Mouse (Mus musculus): ENCODE results near the gene Rnf8.
"Not testable (repeated sequence)": the region's sequence is repeated elsewhere in the genome, so short reads cannot be mapped to it uniquely, and the experiment has no call there.

Gene Rnf8

DNA sequence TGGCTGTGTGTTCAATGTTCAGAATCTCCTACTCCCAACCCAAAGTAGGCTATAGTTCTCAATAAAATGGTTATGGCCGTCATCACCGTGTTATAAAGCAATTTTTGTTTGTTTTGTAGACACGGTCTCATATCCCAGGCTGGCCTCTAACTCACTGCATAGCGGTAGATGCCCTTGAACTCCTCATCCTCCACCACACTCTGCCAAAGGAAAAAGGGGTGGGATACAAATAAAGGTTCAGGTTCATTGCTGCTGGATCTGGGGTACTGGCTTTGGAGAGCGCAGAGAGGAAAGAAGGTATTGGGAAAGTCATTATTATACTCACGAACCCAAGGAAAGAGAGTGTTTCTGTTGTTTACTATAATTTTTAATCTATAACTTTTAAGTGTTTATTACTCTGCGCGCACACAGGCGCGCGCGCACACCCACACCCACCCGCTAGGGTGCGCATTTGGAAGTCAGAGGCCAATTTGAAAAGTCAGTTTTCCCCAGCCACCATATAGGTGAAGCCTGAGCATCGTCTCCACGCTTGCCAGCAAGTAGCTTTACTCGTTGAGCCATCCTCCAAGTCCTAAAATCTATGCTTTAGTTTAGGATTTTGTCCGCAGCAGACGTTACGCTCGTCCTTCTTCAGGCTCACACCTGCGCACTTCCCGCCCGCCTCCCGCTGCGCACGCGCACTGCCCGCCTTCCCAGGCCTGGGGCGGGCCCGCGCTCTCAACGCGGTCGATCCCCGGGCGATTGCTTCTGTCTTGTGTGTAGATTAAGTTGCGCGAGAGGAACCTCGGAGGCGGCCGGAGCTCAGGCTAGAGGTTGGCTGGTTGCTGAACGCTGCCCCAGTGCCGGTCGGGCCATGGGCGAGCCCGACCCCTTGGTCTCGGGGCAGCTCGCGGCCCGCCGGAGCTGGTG, at the start of gene Rnf8, which contains the start of gene Gm28043:
Rnf8 (plus strand) TSS at position 676 of the 909 bp plus-strand sequence.
Gm28043 (plus strand) TSS at position 762 of the 909 bp plus-strand sequence.
- DNase-seq = peak; percentile 96

DNA sequence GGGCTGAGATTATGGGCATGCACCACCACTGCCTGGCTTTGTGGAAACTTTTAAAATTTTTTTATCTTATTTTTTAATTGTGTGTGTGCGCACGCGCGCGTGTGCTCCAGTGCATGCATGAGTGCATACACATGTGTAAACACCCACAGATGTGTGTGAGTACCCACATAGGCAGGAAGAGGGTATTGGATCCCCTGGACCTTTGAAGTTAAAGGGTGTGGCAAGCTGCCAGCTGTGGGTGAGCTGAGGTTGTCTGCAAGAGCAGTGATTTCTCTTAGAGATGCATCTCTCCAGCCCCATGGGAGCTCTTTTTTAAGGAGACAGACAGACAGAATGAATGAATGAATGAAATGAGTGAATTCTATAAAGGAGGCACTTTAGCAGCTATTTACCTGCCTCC, 49.1 kb upstream of the Rnf8 start:
- DNase-seq = no peak

DNA sequence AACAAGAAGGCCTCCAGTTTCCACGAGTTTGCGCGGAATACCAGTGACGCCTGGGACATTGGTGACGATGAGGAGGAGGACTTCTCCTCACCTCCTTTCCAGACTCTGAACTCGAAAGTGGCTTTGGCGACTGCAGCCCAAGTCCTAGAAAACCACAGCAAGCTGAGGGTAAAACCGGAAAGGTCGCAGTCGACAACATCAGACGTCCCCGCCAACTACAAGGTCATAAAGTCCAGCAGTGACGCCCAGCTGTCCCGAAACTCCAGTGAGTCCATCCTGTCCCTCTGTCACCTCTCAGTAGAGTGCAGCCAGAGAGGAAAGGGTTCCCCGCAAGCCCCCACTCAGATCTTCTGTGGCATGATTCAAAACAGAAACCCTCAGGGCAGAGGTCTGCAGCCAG, 46.2 kb upstream of the Rnf8 start:
- no peak for DNase-seq

DNA sequence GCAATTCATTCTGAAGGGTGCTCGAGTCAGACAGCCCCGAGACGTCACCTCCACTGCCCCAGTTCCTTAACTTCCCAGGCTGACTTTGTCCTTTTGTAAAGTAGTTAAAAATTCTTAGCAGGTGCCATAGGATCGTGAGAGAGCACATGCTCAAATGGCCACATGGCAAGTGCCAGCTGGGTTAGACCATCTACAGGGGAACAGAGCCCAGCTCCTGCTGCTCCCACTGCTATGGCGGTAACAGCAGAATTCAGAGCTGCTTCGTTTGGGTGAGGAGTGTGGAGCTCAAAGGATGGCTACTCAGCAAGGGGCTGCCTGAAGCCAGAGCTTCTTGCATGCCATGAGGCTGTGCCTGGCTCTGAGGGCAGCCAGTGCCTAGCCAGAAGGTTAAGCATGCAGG, 44.8 kb upstream of the Rnf8 start:
- DNase-seq = no peak

DNA sequence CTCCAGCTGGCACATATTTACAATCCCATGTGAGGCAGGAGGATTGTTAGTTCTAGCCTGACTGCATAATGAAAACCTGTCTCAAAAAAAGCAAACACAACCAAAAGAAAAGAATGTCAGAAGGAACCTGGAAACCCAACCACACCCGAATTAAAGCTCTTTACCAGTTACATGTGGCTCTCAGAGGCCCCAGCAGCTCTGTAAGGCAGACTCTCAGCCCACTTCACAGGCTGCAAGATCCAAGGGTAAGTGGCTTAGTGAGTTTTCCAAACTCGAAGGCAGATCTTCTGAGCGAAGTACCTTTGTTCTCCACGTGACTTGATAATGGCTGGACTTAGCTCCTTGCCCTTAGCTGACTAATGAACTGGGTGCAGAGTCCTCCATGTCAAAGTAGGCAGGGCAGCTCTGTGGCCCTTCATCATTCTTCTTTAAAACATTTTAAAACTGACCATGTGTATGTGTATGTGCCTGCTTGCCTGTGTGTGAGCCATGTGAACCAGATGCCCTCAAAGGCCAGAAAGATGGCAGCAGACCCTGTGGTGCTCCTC, 34.9 kb upstream of the Rnf8 start:
- no peak for DNase-seq

DNA sequence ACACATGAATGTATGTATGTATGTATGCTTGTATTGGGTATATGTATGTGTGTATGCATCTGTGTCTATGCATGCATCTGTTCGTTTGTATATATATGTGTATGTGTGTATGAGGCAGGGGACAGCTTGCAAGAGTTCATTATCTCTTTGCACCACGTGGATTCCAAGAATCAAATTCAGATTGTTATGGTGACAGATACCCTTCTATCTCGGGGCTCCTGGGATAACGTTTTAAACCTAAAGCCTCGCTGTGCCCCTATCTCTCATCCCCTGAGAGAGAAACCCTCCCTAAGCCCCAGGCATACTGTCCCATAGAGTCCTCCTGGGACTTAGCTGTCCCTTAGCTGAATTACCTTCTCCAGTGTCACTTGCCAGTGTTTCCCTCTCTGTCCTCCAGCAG, 31.0 kb upstream of the Rnf8 start:
- DNase-seq = no peak

DNA sequence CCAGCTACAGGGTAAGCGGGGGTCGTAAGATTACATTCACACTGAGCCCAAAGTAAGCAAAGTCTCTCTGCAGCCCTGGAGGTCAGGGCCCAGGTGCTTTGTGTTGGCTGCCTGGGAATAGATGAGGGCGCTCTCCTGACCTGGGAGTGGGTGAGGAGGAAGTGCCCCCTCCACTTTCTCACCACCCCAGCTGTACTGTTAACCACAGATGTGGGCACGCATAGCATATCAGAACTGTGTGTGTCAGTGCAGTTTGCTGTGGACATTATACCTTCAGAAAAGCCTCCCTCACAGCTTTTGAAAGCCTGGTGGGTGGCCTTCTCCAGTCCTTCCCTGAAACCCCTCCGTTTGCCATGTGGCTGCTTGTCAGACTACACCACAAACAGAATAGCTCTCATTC, 30.3 kb upstream of the Rnf8 start:
- DNase-seq = no peak

DNA sequence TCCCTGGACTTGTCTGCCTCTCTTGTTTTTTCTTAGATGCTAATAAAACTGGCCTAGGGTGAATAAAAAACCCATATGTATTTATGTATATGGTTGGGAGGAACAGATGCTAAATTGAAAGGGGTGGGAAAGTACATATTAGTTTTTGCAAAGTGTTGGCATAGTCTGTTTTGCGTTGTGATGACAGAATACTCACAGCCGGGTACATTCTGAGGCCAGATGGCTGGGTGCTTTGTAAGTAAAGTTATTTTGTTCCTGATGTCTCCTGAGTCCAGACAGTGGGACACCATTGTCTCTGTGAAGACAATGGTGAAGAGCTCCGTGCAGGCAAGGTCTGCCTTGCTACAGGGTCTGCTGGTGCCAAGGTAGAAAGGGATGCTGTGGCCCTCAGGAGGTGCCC, 29.9 kb upstream of the Rnf8 start:
- DNase-seq = no peak

DNA sequence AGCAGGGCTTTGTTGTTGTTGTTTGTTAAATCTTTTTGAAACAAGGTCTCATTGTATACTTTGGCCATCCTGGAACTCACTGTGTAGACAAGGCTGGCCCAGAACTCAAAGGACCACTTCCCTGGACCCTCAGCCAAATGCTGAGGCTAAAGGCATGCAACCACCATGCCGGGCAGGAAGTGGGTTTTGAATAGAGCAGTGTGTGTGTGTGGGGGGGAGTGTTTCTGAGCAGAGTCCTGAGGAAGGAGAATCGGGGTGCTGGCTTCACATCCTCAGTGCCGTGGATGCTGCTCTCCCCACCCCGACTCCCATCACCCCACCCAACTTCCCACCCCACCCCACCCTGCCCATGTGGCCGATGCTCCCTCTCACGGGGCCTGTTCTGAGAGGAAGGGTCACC, 29.1 kb upstream of the Rnf8 start:
- DNase-seq = no peak

DNA sequence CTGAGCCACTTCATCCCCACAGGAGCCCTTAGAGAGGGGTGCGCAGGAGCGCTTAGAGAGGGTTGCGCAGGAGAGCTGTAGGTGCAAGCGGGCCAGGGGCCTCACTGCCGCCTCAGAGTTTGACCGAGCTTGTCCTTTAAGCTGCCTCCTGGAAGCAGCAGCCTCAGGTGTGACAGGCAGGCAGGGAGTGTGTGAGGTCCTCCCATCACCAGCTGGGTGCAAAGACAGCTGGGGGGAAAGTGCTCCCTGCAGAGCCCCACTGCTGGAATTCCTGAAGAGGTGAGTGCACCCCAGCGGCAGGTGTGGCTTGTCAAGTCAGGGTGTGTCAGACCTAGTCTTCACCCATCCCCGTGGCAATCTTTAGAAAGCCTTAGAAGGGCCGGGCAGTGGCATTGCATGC, 27.7 kb upstream of the Rnf8 start:
- no peak for DNase-seq

DNA sequence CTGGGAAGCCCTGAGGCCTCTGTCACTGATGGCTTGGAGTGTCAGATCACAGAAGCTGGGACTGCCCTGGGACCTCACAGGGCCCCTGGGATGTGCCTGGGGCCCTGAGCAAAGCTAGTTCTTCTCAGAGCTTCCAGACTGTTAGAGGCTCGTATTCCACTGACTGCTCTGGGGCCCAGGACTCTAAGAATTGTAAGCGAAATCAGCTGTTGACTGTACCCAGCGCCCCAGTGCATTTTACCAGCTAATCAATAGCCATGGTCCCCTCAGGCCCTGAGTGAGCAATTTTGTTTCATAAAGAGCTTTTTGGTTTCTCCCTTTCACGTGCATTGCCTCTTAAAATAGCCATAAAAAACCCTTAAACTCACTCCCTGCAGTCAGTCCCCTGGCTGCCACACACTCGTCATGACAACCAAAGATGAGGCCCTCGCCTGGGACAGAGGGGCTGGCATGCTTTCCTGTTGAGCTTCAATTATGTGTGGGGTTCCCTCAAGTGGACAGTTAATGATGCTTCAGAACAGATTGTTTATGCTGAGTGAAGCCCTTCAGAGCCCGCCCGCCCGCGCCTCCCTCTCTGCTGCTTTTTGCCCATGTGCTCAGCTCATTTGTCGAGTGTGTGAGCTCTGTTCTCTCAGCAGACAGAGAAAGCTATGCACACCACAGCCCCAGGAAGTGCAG, 25.2 kb upstream of the Rnf8 start:
- peak; percentile 28 for DNase-seq

DNA sequence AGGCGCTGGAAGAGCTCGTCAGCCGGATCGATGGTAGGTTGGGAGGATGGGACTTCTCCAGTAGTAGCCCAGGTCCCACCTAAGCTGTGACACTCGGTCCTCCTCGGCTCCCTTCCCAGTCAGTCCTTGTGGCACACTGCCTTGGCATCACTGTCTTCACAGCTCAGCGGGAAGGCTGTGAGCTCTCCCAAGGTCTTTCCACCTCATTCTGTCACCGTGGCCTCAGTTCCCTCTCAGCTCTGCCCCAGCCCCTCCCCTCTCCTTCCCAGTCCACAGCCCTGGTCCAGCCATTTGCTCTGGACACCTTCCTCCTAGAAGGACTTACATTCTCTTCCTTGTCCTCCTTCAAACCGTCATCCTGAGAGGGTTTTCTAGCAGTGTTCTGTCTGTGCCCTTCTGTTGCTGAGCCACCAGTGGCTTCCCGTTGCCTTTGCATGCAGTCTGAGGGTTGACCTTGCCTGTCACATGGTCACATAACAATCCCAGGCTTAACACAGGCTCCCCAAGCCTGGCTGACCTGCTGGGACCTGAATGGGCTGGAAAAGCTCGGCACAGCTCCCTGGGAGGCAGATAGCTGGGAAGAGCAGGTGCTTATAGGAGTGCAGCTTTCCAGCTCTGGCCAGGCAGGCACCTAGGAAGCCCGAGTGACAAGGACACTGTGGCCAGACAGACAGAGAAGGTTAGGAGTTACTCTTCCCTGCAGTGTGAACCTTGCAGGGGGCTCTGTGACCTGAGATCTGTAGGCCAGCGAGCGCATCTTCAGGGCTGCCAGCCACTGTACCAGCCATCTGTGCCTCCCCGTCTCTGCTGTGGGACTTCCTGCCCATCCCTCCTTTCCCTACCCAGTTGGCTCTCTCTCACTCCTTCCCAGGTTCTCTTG, 18.5 kb upstream of the Rnf8 start:
- no peak for DNase-seq

DNA sequence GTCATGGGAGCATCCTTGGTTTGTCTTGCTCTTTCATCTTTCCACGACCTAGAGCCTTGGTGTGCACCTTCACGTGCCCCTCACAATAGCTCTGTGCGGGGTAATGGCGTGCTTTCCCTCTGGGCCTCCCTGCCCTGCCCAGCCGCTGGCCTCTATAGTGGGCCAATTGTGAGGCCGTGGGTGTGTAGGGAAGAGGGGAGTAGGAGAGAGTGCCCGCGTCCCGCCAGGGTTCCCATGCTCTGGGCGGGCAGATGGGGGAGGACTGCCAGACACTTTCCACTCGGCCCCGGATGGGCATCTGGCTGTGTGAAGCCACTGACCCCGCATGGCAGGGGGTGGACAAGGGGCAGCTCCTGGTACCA, 17.8 kb upstream of the Rnf8 start:
- no peak for DNase-seq

DNA sequence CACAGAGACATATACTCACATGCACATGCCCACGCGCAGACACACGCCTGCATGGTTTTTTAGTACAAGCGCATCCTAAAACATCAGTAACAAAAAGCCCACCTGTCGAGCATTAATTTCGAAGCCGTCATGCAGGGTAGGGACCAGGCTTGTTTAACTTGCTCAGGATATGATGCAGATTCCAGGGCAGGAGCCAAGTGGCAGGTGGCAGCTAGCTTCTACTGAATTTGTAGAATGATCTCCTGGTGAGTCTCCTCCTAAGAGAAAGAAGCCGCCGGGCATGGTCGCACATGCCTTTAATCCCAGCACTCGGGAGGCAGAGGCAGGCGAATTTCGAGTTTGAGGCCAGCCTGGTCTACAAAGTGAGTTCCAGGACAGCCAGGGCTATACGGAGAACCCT, 15.5 kb upstream of the Rnf8 start:
- no peak for DNase-seq

DNA sequence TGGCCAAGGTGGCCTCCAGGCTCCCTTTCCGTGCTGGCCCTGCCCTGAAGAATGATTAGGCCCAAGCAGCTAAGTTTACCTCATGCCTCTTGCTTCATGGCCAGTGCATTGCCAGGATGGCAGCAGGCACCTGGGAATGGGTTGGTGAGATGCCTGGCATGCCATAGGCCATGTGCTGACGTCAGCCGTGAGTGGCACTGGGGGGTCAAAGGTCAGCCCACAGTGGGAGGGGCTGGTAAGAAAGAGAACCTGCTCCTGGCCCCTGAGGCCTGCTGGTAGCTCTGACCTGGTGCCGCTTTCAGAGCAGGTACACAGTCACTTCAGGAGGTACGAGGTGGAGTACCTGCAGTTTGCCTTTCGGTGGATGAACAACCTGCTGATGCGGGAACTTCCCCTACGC, 15.1 kb upstream of the Rnf8 start:
- no peak for DNase-seq

DNA sequence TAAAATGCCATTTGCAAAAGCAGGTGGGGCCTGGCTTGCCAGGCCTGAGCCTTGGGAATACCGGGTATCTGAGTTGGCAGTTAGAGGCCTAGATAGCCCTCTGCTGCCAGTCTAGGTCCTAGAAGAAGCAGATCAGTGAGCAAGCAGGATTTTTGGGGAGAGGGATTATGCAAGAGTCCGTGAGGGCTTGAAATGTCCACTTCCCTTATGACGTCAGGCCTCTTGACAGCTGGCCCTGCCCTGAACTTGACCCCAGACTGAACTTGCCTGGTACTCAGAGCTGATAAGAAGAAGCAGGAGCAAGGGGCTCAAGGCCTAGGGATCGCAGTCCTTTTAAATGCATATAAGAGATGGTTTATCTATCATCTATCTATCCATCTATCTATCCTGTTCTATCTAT, 13.2 kb upstream of the Rnf8 start:
- DNase-seq = no peak

DNA sequence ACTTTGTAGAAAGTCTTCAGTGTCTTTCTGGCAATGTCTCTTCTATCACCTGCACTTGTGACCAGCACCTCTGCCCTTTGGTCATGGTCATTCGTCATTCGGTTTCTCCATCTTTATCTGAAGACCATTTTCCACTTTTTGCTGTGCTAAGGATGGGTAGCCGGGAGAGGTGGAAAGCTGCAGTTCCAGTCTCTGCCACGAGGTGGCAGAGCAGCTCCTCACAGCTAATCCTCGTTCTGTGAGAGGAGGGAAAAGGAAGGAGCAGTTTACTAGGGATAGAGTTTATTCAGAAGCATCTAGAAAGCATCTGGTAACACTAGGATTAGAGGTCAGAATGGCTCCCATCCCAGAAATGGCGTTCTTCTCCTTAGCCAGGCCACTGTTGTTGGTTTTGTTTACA, 11.3 kb upstream of the Rnf8 start:
- peak; percentile 93 for DNase-seq

DNA sequence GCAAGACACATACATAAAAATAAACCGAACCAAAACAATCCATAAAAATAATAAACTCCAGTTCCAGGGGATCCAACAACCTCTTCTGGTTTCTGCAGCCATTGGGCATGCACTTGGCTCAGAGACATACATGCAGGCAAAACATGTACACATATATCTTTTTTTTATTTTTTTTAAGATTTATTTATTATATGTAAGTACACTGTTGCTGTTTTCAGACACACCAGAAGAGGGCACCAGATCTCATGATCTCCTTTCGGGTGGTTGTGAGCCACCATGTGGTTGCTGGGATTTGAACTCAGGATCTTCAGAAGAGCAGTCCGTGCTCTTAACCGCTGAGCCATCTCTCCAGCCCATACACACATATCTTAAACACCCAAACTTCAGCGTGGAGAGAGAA, 1.1 kb upstream of the Rnf8 start:
- not testable (repeated sequence) for DNase-seq

DNA sequence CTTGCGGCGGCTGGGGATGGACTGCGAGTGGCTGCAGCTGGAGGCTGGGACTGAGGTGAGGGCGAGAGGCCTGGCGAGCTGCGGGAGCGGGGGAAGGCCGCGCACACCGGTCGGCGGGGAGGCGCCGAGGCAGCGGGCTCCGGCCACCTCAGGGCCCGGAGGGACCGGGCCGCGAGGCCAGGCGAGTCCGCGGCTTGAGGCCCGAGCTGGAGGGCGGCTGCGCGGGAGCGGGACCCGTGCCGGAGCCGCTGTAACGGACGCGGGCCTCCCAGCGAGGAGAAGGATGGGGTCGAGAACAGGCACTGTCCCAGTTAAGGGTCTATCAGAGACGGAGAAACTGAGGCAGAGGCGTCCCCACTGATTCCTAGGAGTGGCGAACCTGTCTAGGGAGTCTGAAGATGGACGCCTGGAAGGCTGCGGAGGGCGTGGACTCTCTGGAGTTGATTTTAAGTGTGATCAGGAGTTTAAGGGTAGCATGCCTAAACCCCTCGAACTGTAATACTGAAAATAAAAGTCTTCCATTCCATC, 498 bp downstream of the Rnf8 start:
- no peak for DNase-seq

DNA sequence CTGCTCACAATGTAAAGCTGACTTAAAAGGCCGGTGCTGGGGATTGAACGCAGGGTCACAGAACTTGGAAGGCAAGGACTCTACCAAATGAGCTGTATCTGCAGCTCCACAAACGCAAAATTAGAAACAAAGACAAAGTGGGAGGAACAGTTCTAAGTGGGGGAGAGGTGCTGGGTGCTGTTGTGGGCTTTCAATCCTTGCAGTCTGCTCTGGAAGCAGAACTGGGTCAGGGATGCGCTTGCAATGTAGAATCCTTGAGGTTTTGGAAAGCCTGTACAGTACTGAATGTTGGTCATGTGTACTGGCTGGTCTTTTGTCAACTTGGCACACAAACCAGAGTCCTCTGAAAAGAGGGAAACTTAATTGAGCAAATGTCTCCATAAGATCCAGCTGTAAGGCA, 1.0 kb downstream of the Rnf8 start:
- no peak for DNase-seq

DNA sequence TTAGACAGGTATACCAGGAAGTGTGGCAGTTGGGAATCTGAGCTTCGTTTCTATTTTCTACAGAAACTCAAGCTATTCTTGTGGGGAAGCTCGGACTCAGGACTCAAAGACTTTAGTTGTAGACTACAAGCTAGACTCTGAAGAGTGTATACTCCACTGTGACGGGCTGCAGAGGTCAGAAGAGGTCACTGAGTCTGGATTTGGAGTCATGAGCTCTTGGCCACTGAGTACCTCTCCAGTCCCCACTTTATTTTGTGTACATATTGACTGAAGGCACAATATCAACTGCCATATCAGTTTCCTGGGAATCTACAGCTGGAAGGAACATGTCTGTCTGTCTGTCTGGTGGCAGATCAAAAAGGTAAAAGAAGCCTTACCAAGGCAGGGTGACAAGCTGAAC, 4.6 kb downstream of the Rnf8 start:
- DNase-seq = no peak

DNA sequence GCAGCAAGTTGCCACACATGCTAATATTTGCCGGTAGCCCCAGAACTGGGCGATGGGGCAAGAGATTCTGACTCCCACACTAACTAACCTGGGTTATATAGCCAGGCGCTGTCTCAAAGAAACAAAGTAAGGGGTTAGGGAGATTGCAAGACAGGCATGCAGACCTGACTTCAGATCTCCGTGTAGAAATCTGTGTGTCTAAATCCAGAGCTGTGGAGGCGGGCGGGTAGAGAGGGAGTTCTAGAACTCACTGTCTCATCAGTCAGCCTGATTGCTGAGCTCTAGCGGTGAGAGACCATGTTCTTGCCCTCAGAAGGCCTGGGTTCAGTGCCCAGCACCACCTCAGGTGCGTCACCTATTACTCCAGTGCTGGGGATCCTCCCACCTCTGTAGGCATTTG, 8.9 kb downstream of the Rnf8 start:
- no peak for DNase-seq

DNA sequence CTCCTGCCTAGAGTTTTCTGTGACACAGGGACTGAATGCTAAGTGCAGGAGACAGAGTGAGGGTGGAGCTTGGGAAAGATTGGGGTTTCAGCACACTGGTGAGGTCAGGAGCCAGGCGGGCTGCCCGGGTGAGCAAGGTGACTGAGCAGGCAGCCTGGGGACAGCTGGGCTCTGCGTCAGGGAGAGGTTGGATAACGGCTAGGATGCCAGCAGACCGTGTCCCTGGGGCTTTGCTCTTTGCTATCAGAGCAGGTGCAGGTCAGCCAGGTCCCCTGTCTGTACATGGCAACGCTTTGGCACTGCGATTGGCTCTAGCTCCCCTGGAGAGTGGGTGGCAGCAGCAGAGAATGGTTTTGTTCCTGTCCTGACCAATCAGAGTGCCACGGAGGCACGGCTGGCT, 12.7 kb downstream of the Rnf8 start:
- no peak for DNase-seq
